Mouse (Mus musculus): ENCODE measurements around the gene Igfbpl1. TPM values are rescaled to one million over a fixed set of nuclear protein-coding genes. Genes with fewer than 3 reads are reported as not detected.

The Igfbpl1 gene
- total RNA-seq, 2 experiments from 2014 or later = 3.2 to 5.2 TPM

- H3K27ac ChIP-seq = no peak overlapping the region
- peak; percentile 33 to 63 for DNase-seq (ENCODE audit: low spot score in 2 of 2)
- peak; percentile 84 for TF ChIP-seq CTCF (conservative IDR thresholded peaks at IDR 0.05)
- H3K4me3 ChIP-seq = no peak overlapping the region
Measured at GRCm38 (mm10) chr4:45815542-45815941, 11.2 kb downstream of the Igfbpl1 start.

GRCm38 (mm10) chr4:45811250-45811649, 15.5 kb downstream of the Igfbpl1 start:
- DNase-seq (ENCODE audit: low spot score in 2 of 2) = no peak
- H3K27ac ChIP-seq = no peak overlapping the region
- no peak for TF ChIP-seq CTCF (conservative IDR thresholded peaks at IDR 0.05)
- no peak overlapping the region for H3K4me3 ChIP-seq

GRCm38 (mm10) chr4:45808034-45808433, 18.7 kb downstream of the Igfbpl1 start:
- TF ChIP-seq CTCF (conservative IDR thresholded peaks at IDR 0.05) = no peak
- DNase-seq (ENCODE audit: low spot score in 2 of 2) = no peak
- Histone ChIP-seq H3K4me3 (no peak overlapping the region), H3K27ac (no peak overlapping the region)

GRCm38 (mm10) chr4:45802900-45803299, 23.8 kb downstream of the Igfbpl1 start:
- Histone ChIP-seq H3K27ac (no peak overlapping the region), H3K4me3 (no peak overlapping the region)
- DNase-seq (ENCODE audit: low spot score in 2 of 2) = no peak
- TF ChIP-seq CTCF (conservative IDR thresholded peaks at IDR 0.05) = no peak

- H3K4me3 ChIP-seq = no peak overlapping the region
- TF ChIP-seq CTCF (conservative IDR thresholded peaks at IDR 0.05) = no peak
- no peak overlapping the region for H3K27ac ChIP-seq
- no peak for DNase-seq (ENCODE audit: low spot score in 2 of 2)
Measured at GRCm38 (mm10) chr4:45799956-45800537, 26.7 kb downstream of the Igfbpl1 start.

- peak; percentile 75 to 78 for DNase-seq (ENCODE audit: low spot score in 2 of 2)
- TF ChIP-seq CTCF (conservative IDR thresholded peaks at IDR 0.05) = no peak
- 0 out of 2 replicates have a peak within 1 kb of the TSS, but pooled peaks have one; percentile 61 for H3K27ac ChIP-seq
- H3K4me3 ChIP-seq = peak within 1 kb of the TSS; percentile 61
Measured at GRCm38 (mm10) chr4:45798964-45799363, 27.8 kb downstream of the Igfbpl1 start, which contains the start of gene Aldh1b1. Aldh1b1 (plus strand) TSS chr4:45799022.

- Histone ChIP-seq H3K27ac (no peak overlapping the region), H3K4me3 (no peak overlapping the region)
- DNase-seq (ENCODE audit: low spot score in 2 of 2) = no peak
- no peak for TF ChIP-seq CTCF (conservative IDR thresholded peaks at IDR 0.05)
Measured at GRCm38 (mm10) chr4:45796760-45797159, 30.0 kb downstream of the Igfbpl1 start.

- DNase-seq (ENCODE audit: low spot score in 2 of 2) = no peak
- TF ChIP-seq CTCF (conservative IDR thresholded peaks at IDR 0.05) = no peak
- no peak overlapping the region for H3K27ac ChIP-seq
- no peak overlapping the region for H3K4me3 ChIP-seq
Measured at GRCm38 (mm10) chr4:45795191-45795811, 31.4 kb downstream of the Igfbpl1 start.

GRCm38 (mm10) chr4:45790018-45790417, 36.7 kb downstream of the Igfbpl1 start:
- H3K27ac ChIP-seq = no peak overlapping the region
- H3K4me3 ChIP-seq = no peak overlapping the region
- no peak for DNase-seq (ENCODE audit: low spot score in 2 of 2)
- no peak for TF ChIP-seq CTCF (conservative IDR thresholded peaks at IDR 0.05)

GRCm38 (mm10) chr4:45789263-45789958, 37.3 kb downstream of the Igfbpl1 start:
- peak; percentile 49 to 53 for DNase-seq (ENCODE audit: low spot score in 2 of 2)
- H3K4me3 ChIP-seq = no peak overlapping the region
- no peak for TF ChIP-seq CTCF (conservative IDR thresholded peaks at IDR 0.05)
- no peak overlapping the region for H3K27ac ChIP-seq

- Histone ChIP-seq H3K27ac (no peak overlapping the region), H3K4me3 (no peak overlapping the region)
- TF ChIP-seq CTCF (conservative IDR thresholded peaks at IDR 0.05) = no peak
- DNase-seq (ENCODE audit: low spot score in 2 of 2) = no peak
Measured at GRCm38 (mm10) chr4:45788446-45789081, 38.2 kb downstream of the Igfbpl1 start.

- Histone ChIP-seq H3K27ac (no peak overlapping the region), H3K4me3 (no peak overlapping the region)
- DNase-seq (ENCODE audit: low spot score in 2 of 2) = no peak
- peak; percentile 35; the same call in 1 of the 2 replicates for TF ChIP-seq CTCF (conservative IDR thresholded peaks at IDR 0.05)
Measured at GRCm38 (mm10) chr4:45786674-45787073, 40.0 kb downstream of the Igfbpl1 start.

- Histone ChIP-seq H3K4me3 (no peak overlapping the region), H3K27ac (no peak overlapping the region)
- no peak for DNase-seq (ENCODE audit: low spot score in 2 of 2)
- TF ChIP-seq CTCF (conservative IDR thresholded peaks at IDR 0.05) = no peak
Measured at GRCm38 (mm10) chr4:45785959-45786358, 40.8 kb downstream of the Igfbpl1 start.
